Mouse (Mus musculus) natural killer cell, adult 2 months (primary cell): ENCODE measurements around the gene Dennd6b.

Source experiments
- DNase-seq, 2 experiments: peaks; one replicate each; pipeline ENCODE4 v3.0.0; 2022; ENCODE audit warnings: low spot score in 2 of 2

Dennd6b gene

GRCm38 (mm10) chr15:89136461-89137155 is 59.7 kb downstream of the Dennd6b start:
- no peak for DNase-seq
